Comparison of ENCODE assay signal across 21 mouse cellular contexts in genomic region chr1:116366171-116366570, GRCm38 (mm10).
"Had no signal": no experiment of that assay in that cellular context is flagged by ENCODE, and none has a peak within 500 bp of the region (broad histone marks: within the 10 kb centered on the region; RNA-seq: fewer than 3 reads in every experiment).

No protein-coding gene starts in this region.

- ATAC-seq: intestine, embryonic 16.5 days; liver, embryonic 12.5 days had no signal

- H3K4me3 ChIP-seq: layer of hippocampus, adult 2 months; limb, embryonic 10.5 days; limb, embryonic 13.5 days; liver, embryonic 12.5 days; liver, embryonic 15.5 days; lung, embryonic 15.5 days; megakaryocyte, embryonic 14.5 days; neural tube, embryonic 13.5 days; stomach, embryonic 15.5 days had no signal

- H3K9me3 ChIP-seq: limb, embryonic 10.5 days; limb, embryonic 13.5 days; liver, embryonic 12.5 days; liver, embryonic 15.5 days; lung, embryonic 15.5 days; megakaryocyte, embryonic 14.5 days; neural tube, embryonic 13.5 days; stomach, embryonic 15.5 days had no signal

- H3K27ac ChIP-seq: kidney, postnatal 0 days; layer of hippocampus, adult 2 months; limb, embryonic 10.5 days; limb, embryonic 13.5 days; liver, embryonic 12.5 days; liver, embryonic 15.5 days; lung, embryonic 15.5 days; neural tube, embryonic 13.5 days; stomach, embryonic 15.5 days had no signal

- H3K4me2 ChIP-seq: limb, embryonic 13.5 days; liver, embryonic 12.5 days; liver, embryonic 15.5 days; lung, embryonic 15.5 days; neural tube, embryonic 13.5 days; stomach, embryonic 15.5 days had no signal

- H3K4me1 ChIP-seq: limb, embryonic 10.5 days; limb, embryonic 13.5 days; liver, embryonic 12.5 days; liver, embryonic 15.5 days; lung, embryonic 15.5 days; megakaryocyte, embryonic 14.5 days; stomach, embryonic 15.5 days had no signal

- DNase-seq: kidney, adult 18-20 months; kidney, postnatal 25 days; layer of hippocampus, adult 9-11 months; liver; lung, adult 18-20 months; lung, postnatal 10 days; lung, postnatal 36 days; right cerebral cortex, postnatal 25 days; spleen, adult 18-20 months; thymus, postnatal 25 days had no signal

- H3K36me3 ChIP-seq: limb, embryonic 10.5 days; limb, embryonic 13.5 days; liver, embryonic 12.5 days; liver, embryonic 15.5 days; lung, embryonic 15.5 days; neural tube, embryonic 13.5 days; stomach, embryonic 15.5 days had no signal

- H3K27me3 ChIP-seq: limb, embryonic 13.5 days; liver, embryonic 12.5 days; liver, embryonic 15.5 days; lung, embryonic 15.5 days; megakaryocyte, embryonic 14.5 days; neural tube, embryonic 13.5 days; stomach, embryonic 15.5 days had no signal

- H3K9ac ChIP-seq: limb, embryonic 13.5 days; liver, embryonic 12.5 days; liver, embryonic 15.5 days; lung, embryonic 15.5 days; neural tube, embryonic 13.5 days; stomach, embryonic 15.5 days had no signal
